Mouse (Mus musculus) G1E (cell line): ENCODE measurements at regions not wholly inside any gene's neighbourhood (a gene's known extent, or its start where the extent isn't known, plus 50 kb on each side); places are given as distances from the start of the nearest gene placed in this dataset.

ENCODE experiments used
- CTCF ChIP-seq: IDR thresholded peaks from 2 replicates; pipeline ENCODE4 v1.5.1; 2012; ENCODE audit warnings: low read depth, low read length, inconsistent platforms, mixed read lengths
- GATA1 ChIP-seq: IDR thresholded peaks from 2 replicates; pipeline ENCODE4 v1.6.1; 2012; ENCODE audit warnings: borderline replicate concordance, low read length, inconsistent platforms, mixed read lengths
- GATA2 ChIP-seq: IDR thresholded peaks from 2 replicates; pipeline ENCODE4 v1.6.1; 2012; ENCODE audit warnings: low read depth, low read length, inconsistent platforms, borderline replicate concordance
- POLR2AphosphoS5 ChIP-seq: IDR thresholded peaks from 2 replicates; pipeline ENCODE4 v1.6.1; 2012; ENCODE audit warnings: low read depth, low read length, inconsistent platforms; ENCODE audit not compliant: insufficient replicate concordance
- TAL1 ChIP-seq: conservative IDR thresholded peaks from 2 replicates; pipeline ENCODE4 v1.6.1; 2012; ENCODE audit warnings: low read depth, low read length, inconsistent platforms, mixed read lengths

DNA sequence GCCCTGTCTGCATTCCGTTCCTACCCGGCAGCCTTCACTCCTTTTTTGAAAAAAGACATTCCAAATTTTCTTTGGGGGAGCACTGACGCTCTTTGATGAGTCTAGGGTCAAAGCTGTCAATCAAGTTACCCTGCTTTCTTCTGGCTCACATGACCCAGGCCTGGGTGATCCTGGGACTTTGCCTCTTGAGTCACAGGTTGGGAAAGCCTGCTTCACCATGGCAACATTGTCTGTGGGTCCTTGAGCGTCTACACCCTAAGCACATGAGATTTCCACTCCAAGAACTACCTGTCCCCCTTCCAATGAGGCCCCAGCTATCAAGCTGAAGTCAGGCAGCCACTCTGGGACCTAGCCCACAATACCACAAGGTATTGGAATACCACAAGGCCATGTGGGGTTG lies 73.5 kb downstream of the Lsm3 start:
- TF ChIP-seq CTCF (no peak), GATA1 (no peak), TAL1 (no peak), GATA2 (no peak), POLR2AphosphoS5 (no peak)
